Mouse (Mus musculus) olfactory bulb, adult 2 months (tissue): ENCODE data around the gene Syt16.

Experiments used
- CTCF ChIP-seq: fragments of 200-500 bp; IDR thresholded peaks from 2 replicates; pipeline ENCODE4 v1.5.1; 2012; ENCODE audit warnings: low read depth, mild to moderate bottlenecking, low read length, moderate library complexity; ENCODE audit not compliant: insufficient read depth
- POLR2A ChIP-seq: fragments of 200-500 bp; IDR thresholded peaks from 2 replicates; pipeline ENCODE4 v1.6.1; 2012; ENCODE audit warnings: mild to moderate bottlenecking, low read depth, low read length, moderate library complexity; ENCODE audit not compliant: insufficient read depth

GRCm38 (mm10) chr12:74024912-74025311 lies 27.5 kb downstream of the Syt16 start:
- TF ChIP-seq POLR2A (no peak), CTCF (no peak)
